Mouse (Mus musculus) liver, embryonic 11.5 days (tissue): ENCODE measurements around the gene Slc7a11. TPM values are rescaled to one million over a fixed set of nuclear protein-coding genes. Genes with fewer than 3 reads are reported as not detected.

ENCODE experiments used
- ATAC-seq: fragments of 200-750 bp; cut with Nextera tagmentation; replicated peaks from 2 replicates; pipeline ENCODE4 v1.8.0; 2017; ENCODE audit warnings: moderate number of reproducible peaks, mild to moderate bottlenecking, moderate TSS enrichment, moderate library complexity; ENCODE audit not compliant: low FRiP score
- DNase-seq: peaks from one replicate; pipeline ENCODE4 v3.0.0-alpha.2; 2017; ENCODE audit warnings: low spot score
- H3K27ac ChIP-seq: fragments of 300-500 bp; sonication (generic); 2 replicates; pipeline ENCODE4 v1.5.1; 2014; ENCODE audit warnings: mild to moderate bottlenecking, low read depth, low read length, control low read depth
- H3K27me3 ChIP-seq: fragments of 300-500 bp; sonication (generic); replicated peaks from 2 replicates; pipeline ENCODE4 v1.6.1; 2014; ENCODE audit warnings: low read length, mixed read lengths; ENCODE audit not compliant: control insufficient read depth, insufficient read depth
- H3K36me3 ChIP-seq: fragments of 300-500 bp; sonication (generic); 2 replicates; pipeline ENCODE4 v1.6.1; 2014; ENCODE audit warnings: mild to moderate bottlenecking, low read length, moderate library complexity, mixed read lengths; ENCODE audit not compliant: control insufficient read depth, insufficient read depth
- H3K4me1 ChIP-seq: fragments of 300-500 bp; sonication (generic); replicated peaks from 2 replicates; pipeline ENCODE4 v1.6.1; 2014; ENCODE audit warnings: low read length, mixed read lengths; ENCODE audit not compliant: control insufficient read depth, insufficient read depth
- H3K4me2 ChIP-seq: fragments of 300-500 bp; sonication (generic); 2 replicates; pipeline ENCODE4 v1.6.1; 2014; ENCODE audit warnings: mild to moderate bottlenecking, control low read depth, moderate library complexity
- H3K4me3 ChIP-seq: fragments of 300-500 bp; sonication (generic); 2 replicates; pipeline ENCODE4 v1.5.1; 2014; ENCODE audit warnings: low read depth, low read length, control low read depth
- H3K9ac ChIP-seq: fragments of 300-500 bp; sonication (generic); 2 replicates; pipeline ENCODE4 v1.6.1; 2014; ENCODE audit warnings: low read depth, low read length, control low read depth
- H3K9me3 ChIP-seq: fragments of 300-500 bp; sonication (generic); 2 replicates; pipeline ENCODE4 v1.6.1; 2016; ENCODE audit warnings: low read length, inconsistent platforms, mixed read lengths; ENCODE audit not compliant: control insufficient read depth
- WGBS: fragments of 180-500 bp; shearing (Covaris S2); extraction: QIAGEN DNeasy Blood & Tissue Kit; methylation state at CpG from one replicate; pipeline ENCODE4 v1.1.7; 2014; 5-methylcytosine and 5-hydroxymethylcytosine counted together
- polyA plus RNA-seq: library from polyadenylated mRNA; unstranded; fragments of >200 nt; fragmentation: Nextera tagmentation; extraction: Ambion mirVana; gene quantifications from 2 replicates; pipeline ENCODE4 v1.2.1, GENCODE M21; 2014

Gene Slc7a11
- polyA plus RNA-seq, 1 experiment from 2014 or later: 0.64 TPM

DNA sequence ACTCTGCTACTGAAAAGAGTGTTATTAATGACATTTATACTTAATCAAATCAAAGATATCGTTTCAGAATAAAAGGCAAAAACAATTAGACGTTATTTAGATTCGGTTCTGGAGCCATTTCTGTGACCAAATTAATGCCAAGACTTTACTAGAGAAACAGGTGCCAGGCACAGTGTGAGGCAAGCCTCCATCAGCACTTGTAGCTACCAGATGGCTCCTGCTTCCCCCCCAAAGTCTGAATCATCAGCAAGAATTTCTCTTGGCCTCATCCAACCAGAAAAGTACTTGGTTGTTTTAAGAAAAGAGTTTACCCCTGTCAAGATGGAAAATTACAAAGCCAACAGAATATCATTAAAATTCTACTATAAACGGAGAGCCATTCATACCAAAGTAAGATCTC lies 173.7 kb downstream of the Slc7a11 start:
- 81% methylated on average over 4 of the region's 4 CpGs for WGBS
- DNase-seq (no peak), ATAC-seq (no peak)
- Histone ChIP-seq H3K27me3 (no peaks in the 10 kb centered on the region), H3K9ac (no peak overlapping the region), H3K9me3 (no peaks in the 10 kb centered on the region), H3K27ac (no peak overlapping the region), H3K4me2 (no peak overlapping the region), H3K4me3 (no peak overlapping the region), H3K36me3 (no peaks in the 10 kb centered on the region), H3K4me1 (no peaks in the 10 kb centered on the region)

- no peak overlapping the region for H3K9ac ChIP-seq
- H3K36me3 ChIP-seq: no peaks in the 10 kb centered on the region
- H3K27me3 ChIP-seq: no peaks in the 10 kb centered on the region
- no peaks in the 10 kb centered on the region for H3K9me3 ChIP-seq
- DNase-seq (no peak), ATAC-seq (no peak)
- 51% methylated on average over 2 of the region's 2 CpGs for WGBS
- H3K4me2 ChIP-seq: no peak overlapping the region
- H3K4me1 ChIP-seq: no peaks in the 10 kb centered on the region
- H3K4me3 ChIP-seq: no peak overlapping the region
- no peak overlapping the region for H3K27ac ChIP-seq
These were observed 180.8 kb downstream of the Slc7a11 start for GRCm38 (mm10) chr3:50262547-50263087.

GRCm38 (mm10) chr3:50262066-50262465 lies 181.3 kb downstream of the Slc7a11 start:
- no peak overlapping the region for H3K9ac ChIP-seq
- ATAC-seq: no peak
- no peaks in the 10 kb centered on the region for H3K36me3 ChIP-seq
- H3K27ac ChIP-seq: no peak overlapping the region
- H3K4me1 ChIP-seq: no peaks in the 10 kb centered on the region
- H3K27me3 ChIP-seq: no peaks in the 10 kb centered on the region
- WGBS: 77% methylated on average over 2 of the region's 2 CpGs
- no peak overlapping the region for H3K4me3 ChIP-seq
- no peak overlapping the region for H3K4me2 ChIP-seq
- no peak for DNase-seq
- H3K9me3 ChIP-seq: no peaks in the 10 kb centered on the region

DNA sequence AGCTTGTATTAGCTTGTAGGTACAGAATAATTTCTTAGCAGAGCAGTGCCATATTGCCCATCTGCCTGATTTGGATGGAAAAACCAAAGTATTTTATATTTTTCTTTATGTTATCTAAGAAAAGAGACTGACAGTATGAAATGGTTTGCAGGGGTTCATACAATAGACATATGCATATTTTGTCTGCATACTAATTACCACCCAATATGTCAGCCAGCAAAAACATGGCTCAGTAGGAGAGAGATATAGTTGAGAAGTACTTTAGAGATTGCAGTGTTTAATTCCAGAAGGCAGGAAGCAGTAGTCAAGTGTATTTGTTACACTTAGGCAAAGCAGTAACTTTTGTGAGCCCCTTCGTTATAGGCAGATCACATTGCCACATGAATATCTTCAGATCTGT lies 182.7 kb downstream of the Slc7a11 start:
- 88% methylated on average over 1 of the region's 1 CpGs for WGBS
- no peak overlapping the region for H3K9ac ChIP-seq
- ATAC-seq (no peak), DNase-seq (no peak)
- H3K27ac ChIP-seq: no peak overlapping the region
- H3K36me3 ChIP-seq: no peaks in the 10 kb centered on the region
- H3K9me3 ChIP-seq: no peaks in the 10 kb centered on the region
- H3K27me3 ChIP-seq: no peaks in the 10 kb centered on the region
- H3K4me3 ChIP-seq: no peak overlapping the region
- H3K4me1 ChIP-seq: no peaks in the 10 kb centered on the region
- no peak overlapping the region for H3K4me2 ChIP-seq

DNA sequence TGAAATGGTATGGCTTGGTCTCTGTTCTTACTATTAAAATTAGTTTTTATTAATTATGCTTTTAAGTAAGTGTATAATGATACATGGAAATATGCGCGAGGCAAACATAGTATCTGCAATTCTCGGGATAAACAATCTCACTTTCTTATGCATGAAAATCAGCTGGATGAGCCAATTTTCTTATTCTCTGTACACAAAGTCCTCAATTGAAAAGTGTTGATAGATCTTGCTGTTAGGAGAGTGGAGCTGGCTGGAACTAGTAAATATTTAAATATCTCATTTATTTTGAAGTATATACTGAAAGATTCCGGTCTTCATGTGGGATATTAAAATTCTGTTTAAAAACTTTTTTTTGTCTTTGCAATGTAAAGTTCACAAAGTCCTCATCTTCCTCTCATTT lies 184.6 kb downstream of the Slc7a11 start:
- DNase-seq (no peak), ATAC-seq (no peak)
- no peaks in the 10 kb centered on the region for H3K4me1 ChIP-seq
- H3K9ac ChIP-seq: no peak overlapping the region
- WGBS: 88% methylated on average over 4 of the region's 4 CpGs
- no peaks in the 10 kb centered on the region for H3K36me3 ChIP-seq
- H3K27ac ChIP-seq: no peak overlapping the region
- H3K4me2 ChIP-seq: no peak overlapping the region
- no peak overlapping the region for H3K4me3 ChIP-seq
- no peaks in the 10 kb centered on the region for H3K9me3 ChIP-seq
- H3K27me3 ChIP-seq: no peaks in the 10 kb centered on the region

DNA sequence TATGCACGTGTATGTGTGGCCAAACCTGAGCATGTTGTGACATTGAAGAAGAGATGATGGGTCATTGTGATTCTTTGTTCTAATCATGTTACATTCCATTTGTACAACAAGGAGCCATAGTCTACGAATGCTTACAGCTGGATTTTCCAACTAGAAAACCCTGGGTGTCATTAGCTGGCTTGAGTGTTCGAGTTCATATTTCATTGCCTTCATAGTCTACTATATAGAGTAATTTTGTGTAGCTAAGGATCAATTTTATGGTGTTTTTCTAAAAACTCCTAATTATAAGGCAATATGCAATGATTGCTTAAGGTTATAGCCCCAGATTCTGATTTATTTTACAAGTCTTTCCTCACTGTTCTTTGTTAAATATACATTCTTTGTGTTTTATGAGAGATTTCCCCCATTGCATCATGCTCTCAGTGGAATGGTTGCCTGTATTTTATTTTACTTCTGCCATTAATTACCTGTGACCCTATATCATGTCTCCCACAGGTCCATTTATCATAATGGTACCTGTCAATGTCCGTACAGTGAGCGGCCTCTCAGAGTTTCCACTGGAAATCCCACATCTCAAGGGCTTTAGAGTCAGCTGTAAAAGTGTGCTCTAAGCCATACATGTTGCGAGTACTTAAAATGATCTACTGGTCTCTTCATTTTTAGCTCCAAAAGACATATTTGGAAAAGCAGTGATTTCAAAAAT lies 193.7 kb downstream of the Slc7a11 start:
- H3K4me3 ChIP-seq: no peak overlapping the region
- no peaks in the 10 kb centered on the region for H3K36me3 ChIP-seq
- H3K4me1 ChIP-seq: no peaks in the 10 kb centered on the region
- H3K27me3 ChIP-seq: no peaks in the 10 kb centered on the region
- WGBS: 80% methylated on average over 6 of the region's 6 CpGs
- H3K27ac ChIP-seq: no peak overlapping the region
- no peak overlapping the region for H3K9ac ChIP-seq
- DNase-seq (no peak), ATAC-seq (no peak)
- H3K4me2 ChIP-seq: no peak overlapping the region
- no peaks in the 10 kb centered on the region for H3K9me3 ChIP-seq

DNA sequence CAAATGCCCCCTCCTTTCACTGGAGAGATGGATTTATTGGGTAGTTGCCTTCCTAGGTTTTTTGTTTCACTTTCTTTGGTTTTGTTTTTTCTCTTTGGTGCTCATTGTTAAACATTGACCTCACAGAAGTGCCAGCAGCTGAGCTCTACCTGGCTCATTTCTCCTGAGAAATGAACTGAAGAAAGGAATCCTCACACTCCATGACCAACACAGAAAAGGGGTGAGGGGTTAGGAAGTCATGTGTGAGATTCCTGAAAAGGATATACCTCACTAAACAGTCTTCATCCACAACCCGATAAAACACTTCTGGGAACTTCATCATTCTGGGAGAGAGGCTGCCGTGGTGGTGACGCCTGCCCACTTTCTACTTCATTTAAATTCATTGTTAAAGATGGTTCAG lies 207.4 kb downstream of the Slc7a11 start:
- Histone ChIP-seq H3K4me1 (no peaks in the 10 kb centered on the region), H3K27me3 (no peaks in the 10 kb centered on the region), H3K4me3 (no peak overlapping the region), H3K9me3 (no peaks in the 10 kb centered on the region), H3K9ac (no peak overlapping the region), H3K4me2 (no peak overlapping the region), H3K27ac (no peak overlapping the region), H3K36me3 (no peaks in the 10 kb centered on the region)
- ATAC-seq (no peak), DNase-seq (no peak)
- 81% methylated on average over 3 of the region's 3 CpGs for WGBS

GRCm38 (mm10) chr3:50233144-50233543 lies 210.3 kb downstream of the Slc7a11 start:
- no peak overlapping the region for H3K4me3 ChIP-seq
- H3K27ac ChIP-seq: no peak overlapping the region
- no peak overlapping the region for H3K9ac ChIP-seq
- no peak for ATAC-seq
- WGBS: 55% methylated on average over 5 of the region's 5 CpGs
- H3K36me3 ChIP-seq: no peaks in the 10 kb centered on the region
- DNase-seq: no peak
- no peaks in the 10 kb centered on the region for H3K4me1 ChIP-seq
- no peak overlapping the region for H3K4me2 ChIP-seq
- H3K27me3 ChIP-seq: no peaks in the 10 kb centered on the region
- H3K9me3 ChIP-seq: no peaks in the 10 kb centered on the region

- no peaks in the 10 kb centered on the region for H3K36me3 ChIP-seq
- WGBS: 70% methylated on average over 2 of the region's 2 CpGs
- no peak overlapping the region for H3K4me3 ChIP-seq
- ATAC-seq (no peak), DNase-seq (no peak)
- H3K9me3 ChIP-seq: no peaks in the 10 kb centered on the region
- no peak overlapping the region for H3K27ac ChIP-seq
- no peak overlapping the region for H3K9ac ChIP-seq
- no peaks in the 10 kb centered on the region for H3K27me3 ChIP-seq
- H3K4me2 ChIP-seq: no peak overlapping the region
- H3K4me1 ChIP-seq: no peaks in the 10 kb centered on the region
These were observed 218.9 kb downstream of the Slc7a11 start for GRCm38 (mm10) chr3:50224390-50225114.
